Mouse (Mus musculus): ENCODE measurements around the gene Meox2. TPM values are rescaled to one million over a fixed set of nuclear protein-coding genes. Genes with fewer than 3 reads are reported as not detected.

The Meox2 gene
- polyA plus RNA-seq, 1 experiment from 2014 or later = 0.44 TPM

GRCm38 (mm10) chr12:37109474-37110012, 1.2 kb downstream of the Meox2 start:
- Histone ChIP-seq H3K4me3 (ENCODE audit: low read depth, low read length) (peak overlapping the region; percentile 48), H3K4me2 (peak overlapping the region; percentile 91), H3K4me1 (ENCODE audit: control insufficient read depth, insufficient read depth, low read length) (peaks cover 3% of the 10 kb centered on the region; the same call in 1 of the 2 replicates), H3K9me3 (replicated peaks; ENCODE audit: control insufficient read depth, low read length) (no peaks in the 10 kb centered on the region), H3K27ac (ENCODE audit: low read depth, low read length) (no peak overlapping the region), H3K9ac (ENCODE audit: low read depth, low read length) (no peak overlapping the region), H3K27me3 (ENCODE audit: control insufficient read depth, insufficient read depth, low read length) (peaks cover 36% of the 10 kb centered on the region), H3K36me3 (ENCODE audit: control insufficient read depth, insufficient read depth, low read length) (no peaks in the 10 kb centered on the region)
- 7% methylated on average over 18 of the region's 18 CpGs for WGBS (ENCODE audit: insufficient replicate concordance)
- ATAC-seq (replicated peaks; ENCODE audit: insufficient number of reproducible peaks, low FRiP score, low TSS enrichment) = no peak

- H3K4me3 ChIP-seq (ENCODE audit: low read depth, low read length) = no peak overlapping the region
- H3K9me3 ChIP-seq (replicated peaks; ENCODE audit: control insufficient read depth, low read length) = no peaks in the 10 kb centered on the region
- no peak overlapping the region for H3K9ac ChIP-seq (ENCODE audit: low read depth, low read length)
- no peak overlapping the region for H3K4me2 ChIP-seq
- peaks cover 34% of the 10 kb centered on the region for H3K27me3 ChIP-seq (ENCODE audit: control insufficient read depth, insufficient read depth, low read length)
- 56% methylated on average over 9 of the region's 9 CpGs for WGBS (ENCODE audit: insufficient replicate concordance)
- ATAC-seq (replicated peaks; ENCODE audit: insufficient number of reproducible peaks, low FRiP score, low TSS enrichment) = no peak
- H3K4me1 ChIP-seq (ENCODE audit: control insufficient read depth, insufficient read depth, low read length) = peaks cover 3% of the 10 kb centered on the region; the same call in 1 of the 2 replicates
- H3K27ac ChIP-seq (ENCODE audit: low read depth, low read length) = no peak overlapping the region
- H3K36me3 ChIP-seq (ENCODE audit: control insufficient read depth, insufficient read depth, low read length) = no peaks in the 10 kb centered on the region
Measured at GRCm38 (mm10) chr12:37110977-37111376, 2.6 kb downstream of the Meox2 start.

- no peak for ATAC-seq (replicated peaks; ENCODE audit: insufficient number of reproducible peaks, low FRiP score, low TSS enrichment)
Measured at GRCm38 (mm10) chr12:37119246-37119645, 10.9 kb downstream of the Meox2 start.

GRCm38 (mm10) chr12:37123763-37124162, 15.4 kb downstream of the Meox2 start:
- H3K9ac ChIP-seq (ENCODE audit: low read depth, low read length) = no peak overlapping the region
- ATAC-seq (replicated peaks; ENCODE audit: insufficient number of reproducible peaks, low FRiP score, low TSS enrichment) = no peak
- no peaks in the 10 kb centered on the region for H3K36me3 ChIP-seq (ENCODE audit: control insufficient read depth, insufficient read depth, low read length)
- H3K4me2 ChIP-seq = no peak overlapping the region
- no peak overlapping the region for H3K27ac ChIP-seq (ENCODE audit: low read depth, low read length)
- H3K4me3 ChIP-seq (ENCODE audit: low read depth, low read length) = no peak overlapping the region
- H3K27me3 ChIP-seq (ENCODE audit: control insufficient read depth, insufficient read depth, low read length) = no peaks in the 10 kb centered on the region
- no peaks in the 10 kb centered on the region for H3K4me1 ChIP-seq (ENCODE audit: control insufficient read depth, insufficient read depth, low read length)
- WGBS (ENCODE audit: insufficient replicate concordance) = 87% methylated on average over 2 of the region's 2 CpGs
- H3K9me3 ChIP-seq (replicated peaks; ENCODE audit: control insufficient read depth, low read length) = no peaks in the 10 kb centered on the region

More at GRCm38 (mm10) chr12:37119246-37119645, 10.9 kb downstream of the Meox2 start:
- no peaks in the 10 kb centered on the region for H3K9me3 ChIP-seq (replicated peaks; ENCODE audit: control insufficient read depth, low read length)
- H3K27me3 ChIP-seq (ENCODE audit: control insufficient read depth, insufficient read depth, low read length) = no peaks in the 10 kb centered on the region
- WGBS (ENCODE audit: insufficient replicate concordance) = 87% methylated on average over 5 of the region's 5 CpGs
- no peak overlapping the region for H3K9ac ChIP-seq (ENCODE audit: low read depth, low read length)
- no peak overlapping the region for H3K4me3 ChIP-seq (ENCODE audit: low read depth, low read length)
- no peaks in the 10 kb centered on the region for H3K36me3 ChIP-seq (ENCODE audit: control insufficient read depth, insufficient read depth, low read length)
- H3K4me1 ChIP-seq (ENCODE audit: control insufficient read depth, insufficient read depth, low read length) = no peaks in the 10 kb centered on the region
- no peak overlapping the region for H3K27ac ChIP-seq (ENCODE audit: low read depth, low read length)
- no peak overlapping the region for H3K4me2 ChIP-seq

- WGBS (ENCODE audit: insufficient replicate concordance) = 50% methylated on average over 3 of the region's 3 CpGs
- no peak for ATAC-seq (replicated peaks; ENCODE audit: insufficient number of reproducible peaks, low FRiP score, low TSS enrichment)
- no peak overlapping the region for H3K4me2 ChIP-seq
- no peaks in the 10 kb centered on the region for H3K27me3 ChIP-seq (ENCODE audit: control insufficient read depth, insufficient read depth, low read length)
- H3K4me1 ChIP-seq (ENCODE audit: control insufficient read depth, insufficient read depth, low read length) = no peaks in the 10 kb centered on the region
- H3K9ac ChIP-seq (ENCODE audit: low read depth, low read length) = no peak overlapping the region
- H3K9me3 ChIP-seq (replicated peaks; ENCODE audit: control insufficient read depth, low read length) = no peaks in the 10 kb centered on the region
- H3K4me3 ChIP-seq (ENCODE audit: low read depth, low read length) = no peak overlapping the region
- no peaks in the 10 kb centered on the region for H3K36me3 ChIP-seq (ENCODE audit: control insufficient read depth, insufficient read depth, low read length)
- no peak overlapping the region for H3K27ac ChIP-seq (ENCODE audit: low read depth, low read length)
Measured at GRCm38 (mm10) chr12:37142080-37142703, 33.9 kb downstream of the Meox2 start.

- no peak overlapping the region for H3K9ac ChIP-seq (ENCODE audit: low read depth, low read length)
- no peak overlapping the region for H3K4me2 ChIP-seq
- no peak overlapping the region for H3K4me3 ChIP-seq (ENCODE audit: low read depth, low read length)
- ATAC-seq (replicated peaks; ENCODE audit: insufficient number of reproducible peaks, low FRiP score, low TSS enrichment) = no peak
- WGBS (ENCODE audit: insufficient replicate concordance) = 82% methylated on average over 1 of the region's 1 CpGs
- H3K36me3 ChIP-seq (ENCODE audit: control insufficient read depth, insufficient read depth, low read length) = no peaks in the 10 kb centered on the region
- H3K27ac ChIP-seq (ENCODE audit: low read depth, low read length) = no peak overlapping the region
- no peaks in the 10 kb centered on the region for H3K27me3 ChIP-seq (ENCODE audit: control insufficient read depth, insufficient read depth, low read length)
- no peaks in the 10 kb centered on the region for H3K4me1 ChIP-seq (ENCODE audit: control insufficient read depth, insufficient read depth, low read length)
- H3K9me3 ChIP-seq (replicated peaks; ENCODE audit: control insufficient read depth, low read length) = no peaks in the 10 kb centered on the region
Measured at GRCm38 (mm10) chr12:37143879-37144278, 35.5 kb downstream of the Meox2 start.

- H3K4me2 ChIP-seq = no peak overlapping the region
- H3K27ac ChIP-seq (ENCODE audit: low read depth, low read length) = no peak overlapping the region
- H3K9ac ChIP-seq (ENCODE audit: low read depth, low read length) = no peak overlapping the region
- H3K27me3 ChIP-seq (ENCODE audit: control insufficient read depth, insufficient read depth, low read length) = no peaks in the 10 kb centered on the region
- H3K4me1 ChIP-seq (ENCODE audit: control insufficient read depth, insufficient read depth, low read length) = no peaks in the 10 kb centered on the region
- no peaks in the 10 kb centered on the region for H3K9me3 ChIP-seq (replicated peaks; ENCODE audit: control insufficient read depth, low read length)
- no peaks in the 10 kb centered on the region for H3K36me3 ChIP-seq (ENCODE audit: control insufficient read depth, insufficient read depth, low read length)
- H3K4me3 ChIP-seq (ENCODE audit: low read depth, low read length) = no peak overlapping the region
- ATAC-seq (replicated peaks; ENCODE audit: insufficient number of reproducible peaks, low FRiP score, low TSS enrichment) = no peak
Measured at GRCm38 (mm10) chr12:37167742-37168141, 59.4 kb downstream of the Meox2 start.

GRCm38 (mm10) chr12:37173324-37173723, 65.0 kb downstream of the Meox2 start:
- ATAC-seq (replicated peaks; ENCODE audit: insufficient number of reproducible peaks, low FRiP score, low TSS enrichment) = no peak
- Histone ChIP-seq H3K27ac (ENCODE audit: low read depth, low read length) (no peak overlapping the region), H3K4me1 (ENCODE audit: control insufficient read depth, insufficient read depth, low read length) (no peaks in the 10 kb centered on the region), H3K9me3 (replicated peaks; ENCODE audit: control insufficient read depth, low read length) (no peaks in the 10 kb centered on the region), H3K4me2 (no peak overlapping the region), H3K27me3 (ENCODE audit: control insufficient read depth, insufficient read depth, low read length) (no peaks in the 10 kb centered on the region), H3K9ac (ENCODE audit: low read depth, low read length) (no peak overlapping the region), H3K36me3 (ENCODE audit: control insufficient read depth, insufficient read depth, low read length) (no peaks in the 10 kb centered on the region), H3K4me3 (ENCODE audit: low read depth, low read length) (no peak overlapping the region)
- 83% methylated on average over 3 of the region's 3 CpGs for WGBS (ENCODE audit: insufficient replicate concordance)

GRCm38 (mm10) chr12:37183689-37184088, 75.3 kb downstream of the Meox2 start:
- H3K9me3 ChIP-seq (replicated peaks; ENCODE audit: control insufficient read depth, low read length) = no peaks in the 10 kb centered on the region
- H3K4me3 ChIP-seq (ENCODE audit: low read depth, low read length) = no peak overlapping the region
- no peaks in the 10 kb centered on the region for H3K27me3 ChIP-seq (ENCODE audit: control insufficient read depth, insufficient read depth, low read length)
- no peak for ATAC-seq (replicated peaks; ENCODE audit: insufficient number of reproducible peaks, low FRiP score, low TSS enrichment)
- no peak overlapping the region for H3K27ac ChIP-seq (ENCODE audit: low read depth, low read length)
- H3K4me2 ChIP-seq = no peak overlapping the region
- no peaks in the 10 kb centered on the region for H3K4me1 ChIP-seq (ENCODE audit: control insufficient read depth, insufficient read depth, low read length)
- H3K9ac ChIP-seq (ENCODE audit: low read depth, low read length) = no peak overlapping the region
- no peaks in the 10 kb centered on the region for H3K36me3 ChIP-seq (ENCODE audit: control insufficient read depth, insufficient read depth, low read length)

All from heart, embryonic 11.5 days (tissue).